Mouse (Mus musculus): ENCODE results near the gene Olfr1284. TPM values are rescaled to one million over a fixed set of nuclear protein-coding genes. Genes with fewer than 3 reads are reported as not detected.
"Not testable (repeated sequence)": the region's sequence is repeated elsewhere in the genome, so short reads cannot be mapped to it uniquely, and the experiment has no call there.

Olfr1284 gene
- polyA plus RNA-seq (2012; rRNA removed): not detected in 2 replicates

GRCm38 (mm10) chr2:111375222-111375621 is at the start of gene Olfr1284:
Gene Olfr1284, plus strand, starts transcription at chr2:111375522.
- H3K4me1 ChIP-seq (ENCODE audit: control insufficient read depth, insufficient read depth, low read length): no peaks in the 10 kb centered on the region
- TF ChIP-seq CTCF (IDR thresholded peaks at IDR 0.05; ENCODE audit: insufficient read depth, low read length) (no peak), POLR2A (IDR thresholded peaks at IDR 0.05; ENCODE audit: borderline replicate concordance, extremely low read depth, low read depth, low read length) (no peak)
- 88% methylated on average over 1 of the region's 1 CpGs for WGBS
- DNase-seq: no peak
- no peak within 1 kb of the TSS for H3K4me3 ChIP-seq (replicated peaks; ENCODE audit: extremely low read depth, low read depth, low read length)

- Histone ChIP-seq H3K4me3 (replicated peaks; ENCODE audit: extremely low read depth, low read depth, low read length) (no peak within 1 kb of the TSS), H3K4me1 (ENCODE audit: control insufficient read depth, insufficient read depth, low read length) (no peaks in the 10 kb centered on the region)
- DNase-seq: no peak
- no peak for TF ChIP-seq CTCF (IDR thresholded peaks at IDR 0.05; ENCODE audit: insufficient read depth, low read length)
- TF ChIP-seq POLR2A (IDR thresholded peaks at IDR 0.05; ENCODE audit: borderline replicate concordance, extremely low read depth, low read depth, low read length): no peak
- 68% methylated on average over 2 of the region's 2 CpGs for WGBS
Measured at GRCm38 (mm10) chr2:111326220-111326619, 49.1 kb upstream of the Olfr1284 start, which contains the start of gene Olfr1281. Gene Olfr1281, plus strand, starts transcription at chr2:111326520.

GRCm38 (mm10) chr2:111333721-111334120 is 41.6 kb upstream of the Olfr1284 start:
- 76% methylated on average over 5 of the region's 5 CpGs for WGBS
- H3K4me3 ChIP-seq (replicated peaks; ENCODE audit: extremely low read depth, low read depth, low read length); DNase-seq; H3K4me1 ChIP-seq (ENCODE audit: control insufficient read depth, insufficient read depth, low read length): not testable (repeated sequence)

- whole genome bisulfite sequencing: 50% methylated on average over 2 of the region's 2 CpGs
- Histone ChIP-seq H3K4me3 (replicated peaks; ENCODE audit: extremely low read depth, low read depth, low read length) (no peak within 1 kb of the TSS), H3K4me1 (ENCODE audit: control insufficient read depth, insufficient read depth, low read length) (no peaks in the 10 kb centered on the region)
- TF ChIP-seq POLR2A (IDR thresholded peaks at IDR 0.05; ENCODE audit: borderline replicate concordance, extremely low read depth, low read depth, low read length) (no peak), CTCF (IDR thresholded peaks at IDR 0.05; ENCODE audit: insufficient read depth, low read length) (no peak)
- DNase-seq: no peak
Measured at GRCm38 (mm10) chr2:111335976-111336375, 39.3 kb upstream of the Olfr1284 start, which contains the start of gene Olfr1282. Gene Olfr1282, minus strand, starts transcription at chr2:111336076.

GRCm38 (mm10) chr2:111366490-111366889 is 8.8 kb upstream of the Olfr1284 start, which contains the start of gene Olfr1283:
Gene Olfr1283, plus strand, starts transcription at chr2:111366790.
- no peak for DNase-seq
- TF ChIP-seq CTCF (IDR thresholded peaks at IDR 0.05; ENCODE audit: insufficient read depth, low read length) (no peak), POLR2A (IDR thresholded peaks at IDR 0.05; ENCODE audit: borderline replicate concordance, extremely low read depth, low read depth, low read length) (no peak)
- Histone ChIP-seq H3K4me1 (ENCODE audit: control insufficient read depth, insufficient read depth, low read length) (no peaks in the 10 kb centered on the region), H3K4me3 (replicated peaks; ENCODE audit: extremely low read depth, low read depth, low read length) (no peak within 1 kb of the TSS)
- 56% methylated on average over 2 of the region's 2 CpGs for WGBS

GRCm38 (mm10) chr2:111422931-111423330 is 47.6 kb downstream of the Olfr1284 start, which contains the start of gene Olfr1286:
Gene Olfr1286, minus strand, starts transcription at chr2:111423115.
- no peak for TF ChIP-seq CTCF (IDR thresholded peaks at IDR 0.05; ENCODE audit: insufficient read depth, low read length)
- TF ChIP-seq POLR2A (IDR thresholded peaks at IDR 0.05; ENCODE audit: borderline replicate concordance, extremely low read depth, low read depth, low read length): no peak
- H3K4me1 ChIP-seq (ENCODE audit: control insufficient read depth, insufficient read depth, low read length): no peaks in the 10 kb centered on the region
- no peak for DNase-seq
- no peak within 1 kb of the TSS for H3K4me3 ChIP-seq (replicated peaks; ENCODE audit: extremely low read depth, low read depth, low read length)
- 63% methylated on average over 1 of the region's 1 CpGs for WGBS

Other genes starting within 250 kb of the Olfr1284 start
- gene Gm15130, start 222.6 kb upstream of the Olfr1284 start, polyA plus RNA-seq (2012; rRNA removed): not detected in 2 replicates
- gene 4930430A15Rik, start 145.9 kb upstream of the Olfr1284 start, polyA plus RNA-seq (2012; rRNA removed): not detected in 2 replicates
- gene Olfr1275, start 140.2 kb upstream of the Olfr1284 start, polyA plus RNA-seq (2012; rRNA removed): not detected in 2 replicates
- gene Olfr1276, start 121.0 kb upstream of the Olfr1284 start, polyA plus RNA-seq (2012; rRNA removed): not detected in 2 replicates
- not detected in 2 replicates for gene Olfr1277, start 101.4 kb upstream of the Olfr1284 start, polyA plus RNA-seq (2012; rRNA removed)
- not detected in 2 replicates for gene Olfr1278, start 85.4 kb upstream of the Olfr1284 start, polyA plus RNA-seq (2012; rRNA removed)
- not detected in 2 replicates for gene Olfr1279, start 74.9 kb upstream of the Olfr1284 start, polyA plus RNA-seq (2012; rRNA removed)
- gene Olfr1280, start 61.5 kb upstream of the Olfr1284 start, polyA plus RNA-seq (2012; rRNA removed): not detected in 2 replicates
- gene Olfr1281, start 49.0 kb upstream of the Olfr1284 start, polyA plus RNA-seq (2012; rRNA removed): not detected in 2 replicates
- not detected in 2 replicates for gene Olfr1282, start 39.4 kb upstream of the Olfr1284 start, polyA plus RNA-seq (2012; rRNA removed)
- gene Olfr1283, start 8.7 kb upstream of the Olfr1284 start, polyA plus RNA-seq (2012; rRNA removed): not detected in 2 replicates
- not detected in 2 replicates for gene Olfr1286, start 47.6 kb downstream of the Olfr1284 start, polyA plus RNA-seq (2012; rRNA removed)
- gene Olfr1287, start 73.6 kb downstream of the Olfr1284 start, polyA plus RNA-seq (2012; rRNA removed): not detected in 2 replicates
- gene Olfr1288, start 98.6 kb downstream of the Olfr1284 start, polyA plus RNA-seq (2012; rRNA removed): not detected in 2 replicates
- gene Olfr1289, start 105.3 kb downstream of the Olfr1284 start, polyA plus RNA-seq (2012; rRNA removed): not detected in 2 replicates
- gene Olfr1290, start 118.3 kb downstream of the Olfr1284 start, polyA plus RNA-seq (2012; rRNA removed): not detected in 2 replicates
- not detected in 2 replicates for gene Olfr1291-ps1, start 121.7 kb downstream of the Olfr1284 start, polyA plus RNA-seq (2012; rRNA removed)
- not detected in 2 replicates for gene Olfr1293-ps, start 149.7 kb downstream of the Olfr1284 start, polyA plus RNA-seq (2012; rRNA removed)
- not detected in 2 replicates for gene Olfr1294, start 164.8 kb downstream of the Olfr1284 start, polyA plus RNA-seq (2012; rRNA removed)
- gene Olfr1295, start 194.2 kb downstream of the Olfr1284 start, polyA plus RNA-seq (2012; rRNA removed): not detected in 2 replicates